Mouse (Mus musculus): ENCODE data around the gene Ttc7b.

- TF ChIP-seq CTCF (IDR thresholded peaks at IDR 0.05; ENCODE audit: borderline replicate concordance, insufficient read depth, low read depth, low read length) (no peak), POLR2A (IDR thresholded peaks at IDR 0.05; ENCODE audit: borderline replicate concordance, insufficient read depth, low read length) (no peak)
Measured at GRCm38 (mm10) chr12:100439883-100440282, 80.7 kb downstream of the Ttc7b start.

Data from cerebellum, adult 2 months (tissue).